ENCODE assay signal across 10 mouse cellular contexts in genomic region chr17:28521920-28522319, GRCm38 (mm10). TPM values are rescaled to one million over a fixed set of nuclear protein-coding genes. Genes with fewer than 3 reads are reported as not detected.
DNase-seq lines count a peak whose midpoint lies in the region; ATAC-seq lines count a peak whose summit lies in the region.
"Had no signal": no experiment of that assay in that cellular context is flagged by ENCODE, and none has a peak within 500 bp of the region (broad histone marks: within the 10 kb centered on the region; RNA-seq: fewer than 3 reads in every experiment).

No protein-coding gene starts in this region.

- peak overlapping the region; percentile 81 for H3K4me2 ChIP-seq in hindbrain, embryonic 12.5 days (replicated peaks)
- peak overlapping the region; percentile 95 for H3K4me2 ChIP-seq in midbrain, embryonic 12.5 days (replicated peaks)

- 48% methylated on average over 6 of the region's 6 CpGs for WGBS in hindbrain, embryonic 12.5 days
- 40% methylated on average over 6 of the region's 6 CpGs for WGBS in midbrain, embryonic 12.5 days

- H3K9ac ChIP-seq in hindbrain, embryonic 12.5 days = no peak overlapping the region
- no peak overlapping the region for H3K9ac ChIP-seq in midbrain, embryonic 12.5 days (replicated peaks)

- peak; percentile 64 for DNase-seq in kidney, adult 9 months
- DNase-seq in kidney, adult 11 months = no peak
- DNase-seq in cerebellum, adult 9-10 months = no peak
- no peak for DNase-seq in retina, postnatal 1 day

- no peaks in the 10 kb centered on the region for H3K36me3 ChIP-seq in hindbrain, embryonic 12.5 days
- H3K36me3 ChIP-seq in midbrain, embryonic 12.5 days = no peaks in the 10 kb centered on the region

- peaks cover 2% of the 10 kb centered on the region; the same call in 1 of the 2 replicates for H3K4me1 ChIP-seq in brown adipose tissue, adult 24 weeks (ENCODE audit: control insufficient read depth, insufficient read depth, insufficient read length, low read length)
- H3K4me1 ChIP-seq in hindbrain, embryonic 12.5 days = peaks cover 32% of the 10 kb centered on the region
- peaks cover 33% of the 10 kb centered on the region for H3K4me1 ChIP-seq in midbrain, embryonic 12.5 days

- H3K4me3 ChIP-seq in brown adipose tissue, adult 24 weeks (ENCODE audit: insufficient read depth, low read depth, low read length) = no peak overlapping the region
- no peak overlapping the region; the same call in 1 of the 2 replicates for H3K4me3 ChIP-seq in hindbrain, embryonic 12.5 days
- H3K4me3 ChIP-seq in midbrain, embryonic 12.5 days = peak overlapping the region; percentile 70

- no peaks in the 10 kb centered on the region for H3K9me3 ChIP-seq in hindbrain, embryonic 12.5 days (replicated peaks)
- H3K9me3 ChIP-seq in midbrain, embryonic 12.5 days = no peaks in the 10 kb centered on the region

- H3K27ac ChIP-seq in brown adipose tissue, adult 24 weeks (replicated peaks; ENCODE audit: low read depth, low read length) = peak overlapping the region; percentile 19; the same call in 1 of the 2 replicates
- H3K27ac ChIP-seq in hindbrain, embryonic 12.5 days = no peak overlapping the region
- no peak overlapping the region for H3K27ac ChIP-seq in midbrain, embryonic 12.5 days (replicated peaks)
- H3K27ac ChIP-seq: macrophage had no signal

- peaks cover 47% of the 10 kb centered on the region for H3K27me3 ChIP-seq in hindbrain, embryonic 12.5 days
- H3K27me3 ChIP-seq in midbrain, embryonic 12.5 days = peaks cover 69% of the 10 kb centered on the region

- ATAC-seq in hindbrain, embryonic 12.5 days (ENCODE audit: low FRiP score) = no peak
- ATAC-seq in midbrain, embryonic 12.5 days (ENCODE audit: low FRiP score, low read depth) = no peak
- no peak for ATAC-seq in erythroid progenitor cell, adult 5-6 weeks (replicated peaks; ENCODE audit: low FRiP score, poor library complexity, severe bottlenecking)

RNA-seq across cellular contexts. Expression of gene Fkbp5, which starts 4.6 kb away (rescaled TPM):
- polyA plus RNA-seq in brown adipose tissue, adult 24 weeks (2012; ENCODE audit: insufficient read depth, insufficient read length, missing spikeins) = 3.9 and 4.1 TPM in 2 replicates
- 28.3 and 32.6 TPM in 2 replicates for polyA plus RNA-seq in hindbrain, embryonic 12.5 days (2016; fragmentation: Nextera tagmentation; extraction: Ambion mirVana)
- 32.7 and 38.2 TPM in 2 replicates for polyA plus RNA-seq in midbrain, embryonic 12.5 days (2016; fragmentation: Nextera tagmentation; extraction: Ambion mirVana)
- 5.9 and 6.8 TPM in 2 replicates for total RNA-seq in erythroid progenitor cell, adult 5-6 weeks (2015; ENCODE audit: low replicate concordance)
- total RNA-seq in erythroid progenitor cell, adult 5-6 weeks (2017; ENCODE audit: low replicate concordance) = 7.6 and 10.6 TPM in 2 replicates

RNA-seq across cellular contexts. Expression of gene Armc12, which starts 8.7 kb away (rescaled TPM):
- polyA plus RNA-seq in brown adipose tissue, adult 24 weeks (2012; ENCODE audit: insufficient read depth, insufficient read length, missing spikeins) = not detected in 2 replicates
- not detected in 2 replicates for polyA plus RNA-seq in hindbrain, embryonic 12.5 days (2016; fragmentation: Nextera tagmentation; extraction: Ambion mirVana)
- not detected in 2 replicates for polyA plus RNA-seq in midbrain, embryonic 12.5 days (2016; fragmentation: Nextera tagmentation; extraction: Ambion mirVana)
- not detected in 2 replicates for total RNA-seq in erythroid progenitor cell, adult 5-6 weeks (2015; ENCODE audit: low replicate concordance)
- total RNA-seq in erythroid progenitor cell, adult 5-6 weeks (2017; ENCODE audit: low replicate concordance) = not detected in 2 replicates
- polyA plus RNA-seq: erythroblast, embryonic 14.5 days; macrophage had no signal

RNA-seq across cellular contexts. Expression of gene Clpsl2, which starts 27.3 kb away (rescaled TPM):
- polyA plus RNA-seq in brown adipose tissue, adult 24 weeks (2012; ENCODE audit: insufficient read depth, insufficient read length, missing spikeins) = not detected in 2 replicates
- polyA plus RNA-seq in hindbrain, embryonic 12.5 days (2016; fragmentation: Nextera tagmentation; extraction: Ambion mirVana) = not detected in 2 replicates
- polyA plus RNA-seq in midbrain, embryonic 12.5 days (2016; fragmentation: Nextera tagmentation; extraction: Ambion mirVana) = not detected in 2 replicates
- not detected in 2 replicates for total RNA-seq in erythroid progenitor cell, adult 5-6 weeks (2015; ENCODE audit: low replicate concordance)
- total RNA-seq in erythroid progenitor cell, adult 5-6 weeks (2017; ENCODE audit: low replicate concordance) = not detected in 2 replicates
- polyA plus RNA-seq: erythroblast, embryonic 14.5 days; macrophage had no signal

RNA-seq across cellular contexts. Expression of gene Clps, which starts 38.6 kb away (rescaled TPM):
- not detected in 2 replicates for polyA plus RNA-seq in brown adipose tissue, adult 24 weeks (2012; ENCODE audit: insufficient read depth, insufficient read length, missing spikeins)
- not detected in 2 replicates for polyA plus RNA-seq in hindbrain, embryonic 12.5 days (2016; fragmentation: Nextera tagmentation; extraction: Ambion mirVana)
- polyA plus RNA-seq in midbrain, embryonic 12.5 days (2016; fragmentation: Nextera tagmentation; extraction: Ambion mirVana) = not detected in 2 replicates
- not detected in 2 replicates for total RNA-seq in erythroid progenitor cell, adult 5-6 weeks (2015; ENCODE audit: low replicate concordance)
- not detected in 2 replicates for total RNA-seq in erythroid progenitor cell, adult 5-6 weeks (2017; ENCODE audit: low replicate concordance)
- polyA plus RNA-seq: erythroblast, embryonic 14.5 days; macrophage had no signal

RNA-seq across cellular contexts. Expression of gene Lhfpl5, which starts 53.5 kb away (rescaled TPM):
- polyA plus RNA-seq in brown adipose tissue, adult 24 weeks (2012; ENCODE audit: insufficient read depth, insufficient read length, missing spikeins) = not detected in 2 replicates
- polyA plus RNA-seq in hindbrain, embryonic 12.5 days (2016; fragmentation: Nextera tagmentation; extraction: Ambion mirVana) = 2.0 and 3.4 TPM in 2 replicates
- polyA plus RNA-seq in midbrain, embryonic 12.5 days (2016; fragmentation: Nextera tagmentation; extraction: Ambion mirVana) = 1.7 TPM in 2 replicates
- total RNA-seq in erythroid progenitor cell, adult 5-6 weeks (2015; ENCODE audit: low replicate concordance) = not detected in 2 replicates
- not detected in 2 replicates for total RNA-seq in erythroid progenitor cell, adult 5-6 weeks (2017; ENCODE audit: low replicate concordance)
- polyA plus RNA-seq: erythroblast, embryonic 14.5 days; macrophage had no signal
